Mouse (Mus musculus) stomach, embryonic 15.5 days (tissue): Measurements from ENCODE around the gene Chrm4. TPM values are rescaled to one million over a fixed set of nuclear protein-coding genes. Genes with fewer than 3 reads are reported as not detected.

ENCODE experiments used
- ATAC-seq: fragments of 200-750 bp; cut with Nextera tagmentation; 2 replicates; pipeline ENCODE4 v1.8.0; 2017; ENCODE audit warnings: low read depth, moderate number of reproducible peaks, moderate TSS enrichment; ENCODE audit not compliant: insufficient read depth, low FRiP score
- H3K27ac ChIP-seq: fragments of 300-500 bp; sonication (generic); 2 replicates; pipeline ENCODE4 v1.5.1; 2015; ENCODE audit warnings: mild to moderate bottlenecking, inconsistent platforms
- H3K27me3 ChIP-seq: fragments of 300-500 bp; sonication (generic); replicated peaks from 2 replicates; pipeline ENCODE4 v1.6.1; 2015; ENCODE audit warnings: inconsistent platforms
- H3K36me3 ChIP-seq: fragments of 300-500 bp; sonication (generic); 2 replicates; pipeline ENCODE4 v1.6.1; 2015; ENCODE audit warnings: inconsistent platforms
- H3K4me1 ChIP-seq: fragments of 300-500 bp; sonication (generic); 2 replicates; pipeline ENCODE4 v1.6.1; 2015; ENCODE audit warnings: inconsistent platforms
- H3K4me2 ChIP-seq: fragments of 300-500 bp; sonication (generic); 2 replicates; pipeline ENCODE4 v1.6.1; 2015; ENCODE audit warnings: mild to moderate bottlenecking, inconsistent platforms
- H3K4me3 ChIP-seq: fragments of 300-500 bp; sonication (generic); replicated peaks from 2 replicates; pipeline ENCODE4 v1.5.1; 2015; ENCODE audit warnings: inconsistent platforms
- H3K9ac ChIP-seq: fragments of 300-500 bp; sonication (generic); 2 replicates; pipeline ENCODE4 v1.6.1; 2015; ENCODE audit warnings: inconsistent platforms
- H3K9me3 ChIP-seq: fragments of 300-500 bp; sonication (generic); 2 replicates; pipeline ENCODE4 v1.6.1; 2016; ENCODE audit warnings: inconsistent platforms
- WGBS: fragments of 180-500 bp; shearing (Covaris S2); methylation state at CpG from one replicate; pipeline ENCODE4 v1.1.7; 2015; 5-methylcytosine and 5-hydroxymethylcytosine counted together
- polyA plus RNA-seq: library from polyadenylated mRNA; unstranded; fragments of >200 nt; fragmentation: Nextera tagmentation; extraction: Ambion mirVana; gene quantifications from 2 replicates; pipeline ENCODE4 v1.2.1, GENCODE M21; 2015

The Chrm4 gene
- polyA plus RNA-seq, 1 experiment from 2014 or later: 0.27 TPM

- Histone ChIP-seq H3K9ac (no peak overlapping the region), H3K9me3 (no peaks in the 10 kb centered on the region), H3K4me3 (peak overlapping the region; percentile 60), H3K27me3 (peaks cover 42% of the 10 kb centered on the region), H3K4me2 (peak overlapping the region; percentile 99), H3K36me3 (no peaks in the 10 kb centered on the region), H3K27ac (no peak overlapping the region), H3K4me1 (peaks cover 36% of the 10 kb centered on the region)
- no peak for ATAC-seq
- WGBS: 3% methylated on average over 54 of the region's 54 CpGs
These were observed 3.4 kb upstream of the Chrm4 start for GRCm38 (mm10) chr2:91923415-91924337.

- H3K4me3 ChIP-seq: no peak overlapping the region
- H3K9ac ChIP-seq: no peak overlapping the region
- H3K9me3 ChIP-seq: no peaks in the 10 kb centered on the region
- 86% methylated on average over 1 of the region's 1 CpGs for WGBS
- H3K4me1 ChIP-seq: peaks cover 36% of the 10 kb centered on the region
- H3K27me3 ChIP-seq: peaks cover 42% of the 10 kb centered on the region
- H3K4me2 ChIP-seq: no peak overlapping the region
- ATAC-seq: no peak
- H3K36me3 ChIP-seq: no peaks in the 10 kb centered on the region
- no peak overlapping the region for H3K27ac ChIP-seq
These were observed 2.3 kb upstream of the Chrm4 start for GRCm38 (mm10) chr2:91924726-91925125.

- H3K9ac ChIP-seq: no peak overlapping the region
- no peaks in the 10 kb centered on the region for H3K9me3 ChIP-seq
- no peak overlapping the region for H3K4me3 ChIP-seq
- no peaks in the 10 kb centered on the region for H3K36me3 ChIP-seq
- peaks cover 39% of the 10 kb centered on the region for H3K4me1 ChIP-seq
- peaks cover 42% of the 10 kb centered on the region for H3K27me3 ChIP-seq
- ATAC-seq: no peak
- H3K27ac ChIP-seq: no peak overlapping the region
- WGBS: 75% methylated on average over 15 of the region's 15 CpGs
- no peak overlapping the region for H3K4me2 ChIP-seq
These were observed 1.6 kb upstream of the Chrm4 start for GRCm38 (mm10) chr2:91925442-91925841.

GRCm38 (mm10) chr2:91927826-91928533 lies 931 bp downstream of the Chrm4 start:
- peaks cover 24% of the 10 kb centered on the region for H3K27me3 ChIP-seq
- ATAC-seq: no peak
- H3K4me1 ChIP-seq: peaks cover 39% of the 10 kb centered on the region
- H3K9ac ChIP-seq: no peak overlapping the region
- H3K36me3 ChIP-seq: 0 out of 2 replicates have a peak, but pooled peaks cover under 1% of the 10 kb centered on the region
- no peaks in the 10 kb centered on the region for H3K9me3 ChIP-seq
- no peak overlapping the region for H3K27ac ChIP-seq
- no peak overlapping the region for H3K4me3 ChIP-seq
- H3K4me2 ChIP-seq: peak overlapping the region; percentile 40
- 41% methylated on average over 34 of the region's 34 CpGs for WGBS

- ATAC-seq: no peak
- H3K4me2 ChIP-seq: no peak overlapping the region
- 64% methylated on average over 23 of the region's 23 CpGs for WGBS
These were observed 1.7 kb downstream of the Chrm4 start for GRCm38 (mm10) chr2:91928534-91929350.

GRCm38 (mm10) chr2:91929455-91929854 lies 2.4 kb downstream of the Chrm4 start:
- Histone ChIP-seq H3K36me3 (0 out of 2 replicates have a peak, but pooled peaks cover 4% of the 10 kb centered on the region), H3K4me2 (no peak overlapping the region), H3K4me3 (no peak overlapping the region), H3K4me1 (peaks cover 37% of the 10 kb centered on the region), H3K27ac (no peak overlapping the region), H3K9ac (no peak overlapping the region), H3K9me3 (no peaks in the 10 kb centered on the region), H3K27me3 (peaks cover 11% of the 10 kb centered on the region)
- WGBS: 58% methylated on average over 3 of the region's 3 CpGs
- no peak for ATAC-seq

More at GRCm38 (mm10) chr2:91928534-91929350, 1.7 kb downstream of the Chrm4 start:
- Histone ChIP-seq H3K9me3 (no peaks in the 10 kb centered on the region), H3K9ac (no peak overlapping the region), H3K4me1 (peaks cover 39% of the 10 kb centered on the region), H3K36me3 (0 out of 2 replicates have a peak, but pooled peaks cover 4% of the 10 kb centered on the region), H3K4me3 (no peak overlapping the region), H3K27me3 (peaks cover 17% of the 10 kb centered on the region), H3K27ac (no peak overlapping the region)

GRCm38 (mm10) chr2:91929936-91930335 lies 2.9 kb downstream of the Chrm4 start:
- H3K27ac ChIP-seq: no peak overlapping the region
- H3K9me3 ChIP-seq: no peaks in the 10 kb centered on the region
- ATAC-seq: no peak
- 0 out of 2 replicates have a peak, but pooled peaks cover 4% of the 10 kb centered on the region for H3K36me3 ChIP-seq
- H3K4me1 ChIP-seq: peaks cover 37% of the 10 kb centered on the region
- H3K4me2 ChIP-seq: peak overlapping the region; percentile 66
- H3K27me3 ChIP-seq: peaks cover 7% of the 10 kb centered on the region
- peak overlapping the region; percentile 64 for H3K4me3 ChIP-seq
- H3K9ac ChIP-seq: no peak overlapping the region
- 12% methylated on average over 12 of the region's 12 CpGs for WGBS

- no peak for ATAC-seq
- Histone ChIP-seq H3K36me3 (0 out of 2 replicates have a peak, but pooled peaks cover 4% of the 10 kb centered on the region), H3K4me2 (peak overlapping the region; percentile 66), H3K9me3 (no peaks in the 10 kb centered on the region), H3K4me1 (peaks cover 37% of the 10 kb centered on the region), H3K9ac (peak overlapping the region; percentile 69), H3K4me3 (peak overlapping the region; percentile 64), H3K27ac (peak overlapping the region; percentile 88), H3K27me3 (no peaks in the 10 kb centered on the region)
- 10% methylated on average over 23 of the region's 23 CpGs for WGBS
These were observed 3.8 kb downstream of the Chrm4 start for GRCm38 (mm10) chr2:91930761-91931291.

- H3K4me2 ChIP-seq: peak overlapping the region; percentile 66
- peak; percentile 61 for ATAC-seq
- peak overlapping the region; percentile 64 for H3K4me3 ChIP-seq
- peaks cover 37% of the 10 kb centered on the region for H3K4me1 ChIP-seq
- H3K36me3 ChIP-seq: peaks cover 9% of the 10 kb centered on the region
- WGBS: 2% methylated on average over 50 of the region's 50 CpGs
- H3K27ac ChIP-seq: peak overlapping the region; percentile 88
- no peaks in the 10 kb centered on the region for H3K9me3 ChIP-seq
- H3K27me3 ChIP-seq: no peaks in the 10 kb centered on the region
- H3K9ac ChIP-seq: peak overlapping the region; percentile 69
These were observed 4.5 kb downstream of the Chrm4 start for GRCm38 (mm10) chr2:91931328-91932159.

- no peaks in the 10 kb centered on the region for H3K9me3 ChIP-seq
- peak within 1 kb of the TSS; percentile 69 for H3K9ac ChIP-seq
- H3K27me3 ChIP-seq: no peaks in the 10 kb centered on the region
- H3K36me3 ChIP-seq: peaks cover 16% of the 10 kb centered on the region
- H3K4me1 ChIP-seq: peaks cover 37% of the 10 kb centered on the region
- H3K4me2 ChIP-seq: peak within 1 kb of the TSS; percentile 66
- peak within 1 kb of the TSS; percentile 88 for H3K27ac ChIP-seq
- no peak for ATAC-seq
- 4% methylated on average over 16 of the region's 16 CpGs for WGBS
- H3K4me3 ChIP-seq: peak within 1 kb of the TSS; percentile 64
These were observed 5.2 kb downstream of the Chrm4 start, which contains the start of gene Mdk for GRCm38 (mm10) chr2:91932160-91932711. TSS of gene Mdk (minus strand) at chr2:91932297.
